Mouse (Mus musculus): ENCODE results near the gene Pif1.

DNA sequence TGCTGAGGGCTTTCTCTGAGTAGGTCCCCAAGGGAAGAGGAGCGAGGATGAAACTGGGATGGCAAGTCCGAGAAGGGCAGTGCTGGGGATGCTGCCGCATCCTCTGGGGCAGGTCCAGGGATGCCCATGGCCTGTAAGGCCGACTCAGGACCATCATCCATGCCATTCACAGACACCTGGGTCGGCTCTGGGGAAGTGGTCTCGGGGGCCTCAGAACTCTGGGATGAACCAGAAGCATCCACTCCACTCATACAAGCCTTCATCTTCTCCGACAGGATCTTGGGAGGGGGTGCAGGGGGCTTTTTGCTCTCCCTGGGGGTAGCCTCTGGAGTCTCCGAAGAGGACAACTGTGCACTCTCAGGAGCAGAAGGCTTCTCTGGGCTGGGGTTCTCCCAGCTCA lies 30.6 kb upstream of the Pif1 start:
- TF ChIP-seq CTCF (IDR thresholded peaks at IDR 0.05; ENCODE audit: control insufficient read depth, insufficient read depth, insufficient read length) (no peak), USF1 (IDR thresholded peaks at IDR 0.05; ENCODE audit: low read depth) (no peak), CEBPB (IDR thresholded peaks at IDR 0.05; ENCODE audit: low read depth) (no peak), MYOD1 (IDR thresholded peaks at IDR 0.05; ENCODE audit: control insufficient read depth, insufficient read length, low read depth) (no peak)

All from C2C12 (cell line).